ENCODE assay signal across 12 mouse cellular contexts in genomic region chr3:81563858-81564756, GRCm38 (mm10).
DNase-seq lines count a peak whose midpoint lies in the region; ATAC-seq and TF ChIP-seq lines count a peak whose summit lies in the region.
"Had no signal": no experiment of that assay in that cellular context is flagged by ENCODE, and none has a peak within 500 bp of the region (broad histone marks: within the 10 kb centered on the region; RNA-seq: fewer than 3 reads in every experiment).

No protein-coding gene starts in this region.

- H3K9me3 ChIP-seq in stomach, embryonic 16.5 days (replicated peaks; ENCODE audit: control insufficient read depth, low read length): no peaks in the 10 kb centered on the region
- H3K9me3 ChIP-seq: embryonic facial prominence, embryonic 13.5 days; G1E; limb, embryonic 13.5 days had no signal

- ATAC-seq in stomach, embryonic 16.5 days (ENCODE audit: insufficient read depth, low FRiP score): peak; percentile 82; the same call in 1 of the 2 replicates
- no peak for ATAC-seq in activated CD4-positive, CD25-positive, alpha-beta regulatory T cell, adult 4 months

- no peaks in the 10 kb centered on the region for H3K36me3 ChIP-seq in stomach, embryonic 16.5 days (ENCODE audit: control insufficient read depth, insufficient read depth, low read length)
- H3K36me3 ChIP-seq: embryonic facial prominence, embryonic 13.5 days; G1E; limb, embryonic 13.5 days had no signal

- intact Hi-C loops in gastrocnemius, postnatal 36 days (cut with DNase I): no loop called here

- H3K9ac ChIP-seq in stomach, embryonic 16.5 days (ENCODE audit: low read length): no peak overlapping the region
- H3K9ac ChIP-seq: embryonic facial prominence, embryonic 13.5 days; limb, embryonic 13.5 days had no signal

- no peak overlapping the region for H3K4me2 ChIP-seq in stomach, embryonic 16.5 days (ENCODE audit: low read depth, low read length)
- H3K4me2 ChIP-seq: embryonic facial prominence, embryonic 13.5 days; limb, embryonic 13.5 days had no signal

- H3K4me3 ChIP-seq in cerebellum, adult 2 months (replicated peaks; ENCODE audit: insufficient read depth, low read depth, low read length): no peak overlapping the region
- no peak overlapping the region for H3K4me3 ChIP-seq in stomach, embryonic 16.5 days (replicated peaks; ENCODE audit: low read length)
- H3K4me3 ChIP-seq: embryonic facial prominence, embryonic 13.5 days; limb, embryonic 13.5 days had no signal

- H3K27ac ChIP-seq in cerebellum, adult 2 months (ENCODE audit: insufficient read depth, low read length): no peak overlapping the region
- H3K27ac ChIP-seq in stomach, embryonic 16.5 days (ENCODE audit: low read length): no peak overlapping the region
- H3K27ac ChIP-seq: embryonic facial prominence, embryonic 13.5 days; limb, embryonic 13.5 days had no signal

- no peaks in the 10 kb centered on the region for H3K4me1 ChIP-seq in cerebellum, adult 2 months (ENCODE audit: control insufficient read depth, insufficient read depth, low read length)
- H3K4me1 ChIP-seq in stomach, embryonic 16.5 days (ENCODE audit: control insufficient read depth, insufficient read depth, low read length): no peaks in the 10 kb centered on the region
- H3K4me1 ChIP-seq: embryonic facial prominence, embryonic 13.5 days; limb, embryonic 13.5 days had no signal

- no peaks in the 10 kb centered on the region for H3K27me3 ChIP-seq in cerebellum, adult 2 months (ENCODE audit: control insufficient read depth, insufficient read depth, low read length)
- no peaks in the 10 kb centered on the region for H3K27me3 ChIP-seq in stomach, embryonic 16.5 days (ENCODE audit: control insufficient read depth, insufficient read depth, low read length)
- H3K27me3 ChIP-seq: embryonic facial prominence, embryonic 13.5 days; limb, embryonic 13.5 days had no signal

- no peak for TF ChIP-seq POLR2A in cerebellum, adult 2 months (IDR thresholded peaks at IDR 0.05; ENCODE audit: borderline replicate concordance, insufficient read depth, low read length)

- peak; percentile 16 to 24 for DNase-seq in cerebellum, postnatal 10 days
- no peak for DNase-seq in cerebellum, adult 2 months
- peak; percentile 17 for DNase-seq in ovary, adult 18-20 months (ENCODE audit: low spot score)
- no peak for DNase-seq in ovary, postnatal 10 days (ENCODE audit: low spot score)
- peak; percentile 24 to 38 for DNase-seq in gastrocnemius, postnatal 36 days
- no peak for DNase-seq in layer of hippocampus, adult 8-10 months (ENCODE audit: low spot score in 2 of 2)
- DNase-seq: cerebellum, adult 9-10 months had no signal

- no peak for TF ChIP-seq CTCF in cerebellum, adult 2 months (IDR thresholded peaks at IDR 0.05; ENCODE audit: borderline replicate concordance, insufficient read depth, low read depth, low read length)

- 43% methylated on average over 7 of the region's 7 CpGs for WGBS in cerebellum, adult 2 months
- WGBS in stomach, embryonic 16.5 days: 68% methylated on average over 7 of the region's 7 CpGs

Comparison
In these comparisons a context has a peak if more than half of its experiments do, and no peak if none do; other contexts are left out.
1. DNase-seq: peak in cerebellum, postnatal 10 days (2 of 2), ovary, adult 18-20 months (single experiment) and gastrocnemius, postnatal 36 days (2 of 2); none in cerebellum, adult 2 months (0 of 2), ovary, postnatal 10 days (single experiment) and layer of hippocampus, adult 8-10 months (0 of 2).